Mouse (Mus musculus) limb, embryonic 15.5 days (tissue): Measurements from ENCODE around the gene Gm13030. TPM values are rescaled to one million over a fixed set of nuclear protein-coding genes. Genes with fewer than 3 reads are reported as not detected.
"Not testable (repeated sequence)": the region's sequence is repeated elsewhere in the genome, so short reads cannot be mapped to it uniquely, and the experiment has no call there.

Experiments used
- ATAC-seq: fragments of 200-750 bp; cut with Nextera tagmentation; 2 replicates; pipeline ENCODE4 v1.8.0; 2017; ENCODE audit warnings: low read depth, moderate TSS enrichment; ENCODE audit not compliant: insufficient number of reproducible peaks, low FRiP score, low TSS enrichment
- H3K27ac ChIP-seq: fragments of 300-500 bp; sonication (generic); 2 replicates; pipeline ENCODE4 v1.5.1; 2015; ENCODE audit warnings: moderate library complexity, mild to moderate bottlenecking, inconsistent platforms
- H3K27me3 ChIP-seq: fragments of 300-500 bp; sonication (generic); 2 replicates; pipeline ENCODE4 v1.6.1; 2015; ENCODE audit warnings: inconsistent platforms
- H3K36me3 ChIP-seq: fragments of 300-500 bp; sonication (generic); 2 replicates; pipeline ENCODE4 v1.6.1; 2015; ENCODE audit warnings: inconsistent platforms
- H3K4me1 ChIP-seq: fragments of 300-500 bp; sonication (generic); 2 replicates; pipeline ENCODE4 v1.6.1; 2015; ENCODE audit warnings: inconsistent platforms
- H3K4me2 ChIP-seq: fragments of 300-500 bp; sonication (generic); 2 replicates; pipeline ENCODE4 v1.6.1; 2015; ENCODE audit warnings: mild to moderate bottlenecking, inconsistent platforms
- H3K4me3 ChIP-seq: fragments of 300-500 bp; sonication (generic); 2 replicates; pipeline ENCODE4 v1.5.1; 2015; ENCODE audit warnings: mild to moderate bottlenecking, inconsistent platforms
- H3K9ac ChIP-seq: fragments of 300-500 bp; sonication (generic); 2 replicates; pipeline ENCODE4 v1.6.1; 2015; ENCODE audit warnings: inconsistent platforms
- H3K9me3 ChIP-seq: fragments of 300-500 bp; sonication (generic); 2 replicates; pipeline ENCODE4 v1.6.1; 2016; ENCODE audit warnings: inconsistent platforms
- WGBS: fragments of 180-500 bp; shearing (Covaris S2); methylation state at CpG from one replicate; pipeline ENCODE4 v1.1.7; 2015; 5-methylcytosine and 5-hydroxymethylcytosine counted together
- polyA plus RNA-seq: library from polyadenylated mRNA; unstranded; fragments of >200 nt; fragmentation: Nextera tagmentation; extraction: Ambion mirVana; gene quantifications from 2 replicates; pipeline ENCODE4 v1.2.1, GENCODE M21; 2015

The Gm13030 gene
- polyA plus RNA-seq, 1 experiment from 2014 or later = not detected

DNA sequence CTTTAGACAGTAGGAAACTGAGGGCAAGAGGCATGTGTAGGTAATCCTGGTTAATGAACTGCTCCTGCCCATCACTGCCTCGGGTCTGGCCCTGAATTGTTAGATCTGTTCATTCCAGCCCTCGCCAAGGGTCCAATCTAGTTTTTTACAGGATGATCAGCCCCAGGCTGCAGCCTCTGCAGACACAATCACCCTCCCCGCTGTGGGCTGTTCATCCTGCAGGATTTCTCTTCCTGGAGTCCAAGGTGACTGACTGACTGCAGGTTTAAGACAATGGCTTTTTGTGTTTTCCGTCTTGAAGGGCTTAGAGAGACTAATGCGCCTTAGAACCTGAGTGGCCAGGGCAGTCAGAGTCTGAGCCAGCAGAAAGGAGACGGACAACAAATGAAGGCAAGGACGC is 15.4 kb upstream of the Gm13030 start:
- H3K9ac ChIP-seq = no peak overlapping the region
- no peak overlapping the region for H3K4me3 ChIP-seq
- H3K4me2 ChIP-seq = no peak overlapping the region
- peaks cover 15% of the 10 kb centered on the region; the same call in 1 of the 2 replicates for H3K36me3 ChIP-seq
- no peaks in the 10 kb centered on the region for H3K9me3 ChIP-seq
- no peaks in the 10 kb centered on the region for H3K4me1 ChIP-seq
- H3K27me3 ChIP-seq = no peaks in the 10 kb centered on the region
- ATAC-seq = no peak
- H3K27ac ChIP-seq = no peak overlapping the region
- 54% methylated on average over 7 of the region's 7 CpGs for WGBS

DNA sequence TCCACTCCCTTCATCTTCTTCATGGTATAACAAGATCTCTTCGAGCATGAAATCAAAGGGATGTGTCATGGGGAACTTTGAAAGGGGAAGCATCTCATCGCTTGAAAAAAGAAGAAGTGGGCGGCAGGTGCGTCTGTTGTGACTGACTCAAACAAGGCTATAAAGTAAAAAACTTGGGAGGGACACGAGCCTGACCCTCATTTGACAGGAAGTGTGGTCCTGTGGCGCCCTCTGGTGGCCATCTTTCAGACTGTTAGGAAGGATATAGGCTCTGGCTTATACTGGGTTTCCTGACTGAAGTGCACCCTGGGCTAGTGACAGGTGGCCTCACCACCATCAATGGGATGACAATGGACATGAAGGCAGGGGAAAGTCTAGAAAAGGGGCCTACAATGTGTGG is 10.5 kb upstream of the Gm13030 start:
- no peak overlapping the region for H3K27ac ChIP-seq
- no peaks in the 10 kb centered on the region for H3K9me3 ChIP-seq
- H3K36me3 ChIP-seq = no peaks in the 10 kb centered on the region
- H3K4me3 ChIP-seq = no peak overlapping the region
- peaks cover 9% of the 10 kb centered on the region for H3K4me1 ChIP-seq
- 12% methylated on average over 6 of the region's 6 CpGs for WGBS
- ATAC-seq = no peak
- H3K9ac ChIP-seq = no peak overlapping the region
- H3K4me2 ChIP-seq = no peak overlapping the region
- no peaks in the 10 kb centered on the region; the same call in 1 of the 2 replicates for H3K27me3 ChIP-seq

DNA sequence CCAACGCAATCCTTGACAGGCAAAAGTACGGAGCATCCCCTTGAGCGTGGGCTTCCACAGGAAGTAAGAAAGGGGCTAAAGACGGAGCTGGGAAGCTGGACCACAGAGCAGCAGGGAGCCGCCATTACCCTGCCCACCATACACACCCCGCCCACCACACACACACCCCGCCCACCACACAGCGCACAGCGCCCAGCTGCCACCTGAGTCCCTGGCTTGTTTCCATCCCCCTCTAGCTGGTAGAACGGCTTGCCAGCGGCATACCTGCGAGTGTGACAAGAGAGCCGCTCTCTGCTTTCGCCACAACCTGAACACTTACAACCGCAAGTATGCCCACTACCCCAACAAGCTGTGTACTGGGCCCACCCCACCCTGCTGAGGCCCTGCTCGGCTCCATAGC is 8.4 kb upstream of the Gm13030 start:
- H3K4me1 ChIP-seq = peaks cover 9% of the 10 kb centered on the region
- peak overlapping the region; percentile 37 for H3K4me2 ChIP-seq
- H3K27me3 ChIP-seq = no peaks in the 10 kb centered on the region; the same call in 1 of the 2 replicates
- WGBS = 10% methylated on average over 16 of the region's 16 CpGs
- H3K9me3 ChIP-seq = no peaks in the 10 kb centered on the region
- no peak for ATAC-seq
- no peak overlapping the region for H3K9ac ChIP-seq
- no peaks in the 10 kb centered on the region for H3K36me3 ChIP-seq
- peak overlapping the region; percentile 14 for H3K4me3 ChIP-seq
- no peak overlapping the region for H3K27ac ChIP-seq

DNA sequence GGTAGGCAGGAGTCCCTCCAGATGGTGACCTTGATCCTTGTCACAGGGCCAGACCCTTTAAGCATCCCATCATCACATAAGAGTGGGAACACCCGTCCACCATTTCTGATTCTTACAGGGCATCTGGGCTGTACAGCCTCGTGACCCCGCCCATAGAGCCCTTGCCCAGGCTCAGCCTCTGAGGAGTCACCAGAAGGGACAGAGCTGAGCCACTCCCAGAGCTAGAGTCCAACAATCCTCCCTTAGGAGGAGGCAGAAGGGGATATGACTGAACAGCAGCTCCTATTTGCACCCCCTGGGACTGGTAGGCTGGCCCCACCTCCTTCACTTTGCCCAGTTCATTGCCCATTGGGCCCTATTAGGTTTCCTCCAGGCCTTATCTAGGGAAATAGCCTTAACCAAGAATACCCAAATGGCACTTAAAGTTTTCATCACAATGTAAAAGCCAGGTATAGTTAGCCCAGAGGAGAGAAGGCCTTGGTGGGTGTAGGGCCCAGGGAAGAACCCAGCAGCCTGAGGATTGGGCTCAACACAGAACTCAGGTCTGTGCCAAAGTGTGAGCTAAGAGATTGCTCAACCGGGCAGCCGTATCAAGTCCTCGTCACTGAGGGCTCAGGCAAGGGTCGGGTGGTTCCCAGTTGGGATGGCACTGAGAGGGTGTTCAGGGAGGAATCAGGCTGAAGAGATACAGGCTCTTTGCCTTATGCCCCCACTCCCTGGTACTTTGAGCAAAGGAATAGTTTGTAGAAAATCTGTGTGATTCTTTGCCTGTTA is 7.2 kb upstream of the Gm13030 start:
- Histone ChIP-seq H3K27ac (no peak overlapping the region), H3K36me3 (no peaks in the 10 kb centered on the region)

DNA sequence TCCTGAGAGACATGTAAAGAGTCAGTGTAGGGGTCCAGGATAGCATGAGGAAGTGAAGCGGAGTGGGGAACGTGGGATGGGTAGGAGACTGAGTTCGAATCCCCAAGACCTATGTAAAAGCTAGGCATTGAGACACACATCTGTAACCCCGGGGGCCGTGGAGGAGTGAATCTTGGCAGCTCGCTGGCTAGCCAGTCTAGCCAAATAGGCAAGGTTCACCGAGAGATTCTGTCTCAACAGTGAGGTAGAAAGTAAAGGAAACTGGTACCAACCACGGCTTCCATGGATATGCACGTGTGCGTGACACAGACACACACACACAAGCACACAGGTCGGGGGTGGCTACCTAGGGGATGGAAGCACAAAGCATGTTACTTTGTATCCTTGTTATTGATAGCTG is 6.0 kb upstream of the Gm13030 start:
- no peak overlapping the region for H3K9ac ChIP-seq
- no peaks in the 10 kb centered on the region; the same call in 1 of the 2 replicates for H3K27me3 ChIP-seq
- H3K4me2 ChIP-seq = no peak overlapping the region
- peaks cover 9% of the 10 kb centered on the region for H3K4me1 ChIP-seq
- no peak overlapping the region for H3K27ac ChIP-seq
- WGBS = 79% methylated on average over 11 of the region's 11 CpGs
- no peaks in the 10 kb centered on the region for H3K9me3 ChIP-seq
- H3K36me3 ChIP-seq = no peaks in the 10 kb centered on the region
- no peak overlapping the region for H3K4me3 ChIP-seq
- ATAC-seq = no peak

More for the DNA sequence above, 7.2 kb upstream of the Gm13030 start:
- no peak overlapping the region for H3K4me2 ChIP-seq
- no peaks in the 10 kb centered on the region for H3K9me3 ChIP-seq
- no peak for ATAC-seq
- peaks cover 9% of the 10 kb centered on the region for H3K4me1 ChIP-seq
- 87% methylated on average over 7 of the region's 7 CpGs for WGBS
- no peak overlapping the region for H3K4me3 ChIP-seq
- H3K27me3 ChIP-seq = no peaks in the 10 kb centered on the region; the same call in 1 of the 2 replicates
- H3K9ac ChIP-seq = no peak overlapping the region

DNA sequence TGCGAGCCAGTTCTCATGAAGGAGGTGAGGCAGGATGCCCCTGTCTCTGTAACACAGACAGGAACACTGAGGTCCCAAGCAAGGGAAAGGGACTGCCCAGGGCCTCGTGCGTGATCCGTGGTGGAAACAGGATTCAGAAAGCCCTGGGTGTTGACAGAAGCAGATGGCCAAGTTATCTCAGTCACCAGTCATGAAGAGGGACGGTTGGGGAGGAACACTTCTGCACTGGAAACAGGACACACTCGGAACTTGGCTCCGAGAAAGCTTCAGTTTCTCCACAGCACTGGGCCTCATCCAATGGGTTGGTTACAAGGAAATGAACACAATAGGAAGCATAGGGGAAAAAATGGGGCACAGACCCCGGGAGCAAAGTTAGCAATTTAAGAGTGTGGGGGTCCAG is 5.0 kb upstream of the Gm13030 start:
- no peak overlapping the region for H3K9ac ChIP-seq
- H3K36me3 ChIP-seq = no peaks in the 10 kb centered on the region
- WGBS = 42% methylated on average over 8 of the region's 8 CpGs
- H3K27me3 ChIP-seq = no peaks in the 10 kb centered on the region; the same call in 1 of the 2 replicates
- H3K9me3 ChIP-seq = no peaks in the 10 kb centered on the region
- no peak overlapping the region for H3K27ac ChIP-seq
- H3K4me3 ChIP-seq = no peak overlapping the region
- H3K4me2 ChIP-seq = no peak overlapping the region
- ATAC-seq = no peak
- H3K4me1 ChIP-seq = peaks cover 9% of the 10 kb centered on the region

DNA sequence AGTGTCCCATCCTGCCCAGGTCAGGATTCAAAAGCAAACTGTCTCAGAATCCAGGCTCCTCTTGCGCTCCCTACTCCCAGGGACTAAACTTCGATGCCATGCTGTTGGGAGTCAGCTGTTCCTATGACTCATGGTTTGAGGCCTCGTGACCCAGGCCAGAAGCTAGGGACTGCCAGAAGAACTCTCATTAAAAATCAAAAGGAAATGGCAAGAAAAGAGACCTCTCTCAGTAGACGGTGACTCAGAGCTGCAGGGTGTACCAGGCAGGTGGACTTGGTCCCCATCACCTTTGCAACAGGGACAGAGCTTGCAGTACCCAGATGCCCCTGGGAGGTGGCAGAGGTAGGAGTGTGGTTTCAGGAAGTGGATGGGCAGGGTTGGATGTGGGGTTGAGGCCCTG is 4.0 kb upstream of the Gm13030 start, which contains the start of gene Pla2g2e:
Gene Pla2g2e, plus strand, starts transcription at position 212 of the 400 bp plus-strand sequence.
- ATAC-seq = no peak
- Histone ChIP-seq H3K9ac (no peak within 1 kb of the TSS), H3K4me1 (peaks cover 9% of the 10 kb centered on the region), H3K36me3 (no peaks in the 10 kb centered on the region), H3K27ac (no peak within 1 kb of the TSS), H3K27me3 (no peaks in the 10 kb centered on the region; the same call in 1 of the 2 replicates), H3K4me2 (no peak within 1 kb of the TSS), H3K9me3 (no peaks in the 10 kb centered on the region), H3K4me3 (no peak within 1 kb of the TSS)
- 65% methylated on average over 4 of the region's 4 CpGs for WGBS

DNA sequence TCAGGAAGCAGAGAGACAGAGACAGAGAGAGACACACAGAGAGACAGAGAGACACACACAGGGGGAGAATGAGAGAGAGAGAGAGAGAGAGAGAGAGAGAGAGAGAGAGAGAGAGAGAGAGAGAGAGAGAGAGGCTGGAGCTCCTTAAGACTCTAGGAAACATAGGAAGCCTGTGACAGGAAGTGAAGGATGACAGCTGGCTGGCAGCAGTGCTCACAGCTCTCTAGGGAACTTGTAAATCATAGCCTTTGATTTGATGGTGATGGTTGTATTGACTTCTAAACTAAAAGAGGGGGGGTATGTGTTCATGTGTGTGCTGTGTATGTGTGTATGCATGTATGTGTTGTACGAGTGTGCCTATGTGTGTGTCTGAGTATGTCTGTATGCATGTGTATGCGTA is 2.2 kb upstream of the Gm13030 start:
- Histone ChIP-seq H3K4me2 (no peak overlapping the region), H3K27ac (no peak overlapping the region), H3K4me3 (no peak overlapping the region), H3K36me3 (no peaks in the 10 kb centered on the region), H3K9me3 (no peaks in the 10 kb centered on the region), H3K4me1 (no peaks in the 10 kb centered on the region), H3K27me3 (no peaks in the 10 kb centered on the region), H3K9ac (no peak overlapping the region)
- 94% methylated on average over 2 of the region's 2 CpGs for WGBS
- ATAC-seq = no peak

DNA sequence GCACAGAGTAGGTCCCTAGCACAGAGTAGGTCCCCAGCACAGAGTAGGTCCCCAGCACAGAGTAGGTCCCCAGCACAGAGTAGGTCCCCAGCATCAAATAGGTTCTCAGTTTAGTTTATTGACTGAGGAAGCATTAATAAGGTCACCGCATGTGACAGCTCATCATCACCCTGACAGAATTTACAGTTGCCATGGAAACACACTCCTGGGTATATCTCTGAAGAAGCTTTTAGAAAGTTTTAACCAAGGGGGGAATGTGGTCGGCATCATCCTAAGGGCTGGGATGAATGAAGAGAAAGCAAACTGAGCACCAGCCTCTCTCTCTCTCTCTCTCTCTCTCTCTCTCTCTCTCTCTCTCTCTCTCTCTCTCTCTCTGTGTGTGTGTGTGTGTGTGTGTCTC is 1.5 kb upstream of the Gm13030 start:
- not testable (repeated sequence) for H3K4me3 ChIP-seq, H3K4me2 ChIP-seq, H3K27me3 ChIP-seq, H3K36me3 ChIP-seq, H3K9ac ChIP-seq, H3K27ac ChIP-seq, H3K9me3 ChIP-seq, ATAC-seq, H3K4me1 ChIP-seq
- WGBS = 84% methylated on average over 2 of the region's 2 CpGs

DNA sequence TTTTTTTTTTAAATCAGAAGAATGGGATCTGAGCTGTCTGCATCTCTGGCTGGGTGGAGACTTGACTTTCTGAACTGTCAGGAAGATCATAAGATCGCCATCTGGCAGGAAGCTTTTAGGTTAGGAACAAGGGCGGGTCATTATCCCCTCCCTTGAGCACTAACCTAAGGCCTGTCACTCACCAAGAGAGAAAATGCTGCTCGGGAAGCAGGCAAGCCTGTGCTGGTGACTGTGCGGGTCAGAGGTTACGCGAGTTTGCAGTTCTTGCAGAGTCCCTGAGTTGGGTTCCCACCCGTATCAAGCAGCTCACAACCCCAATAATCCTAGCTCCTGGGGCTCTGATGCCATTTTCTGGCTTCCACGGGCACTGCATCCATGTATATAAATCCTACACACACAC is 5.1 kb downstream of the Gm13030 start:
- H3K4me3 ChIP-seq = no peak overlapping the region
- ATAC-seq = no peak
- no peaks in the 10 kb centered on the region for H3K27me3 ChIP-seq
- H3K4me2 ChIP-seq = no peak overlapping the region
- H3K9ac ChIP-seq = no peak overlapping the region
- 43% methylated on average over 8 of the region's 8 CpGs for WGBS
- H3K36me3 ChIP-seq = no peaks in the 10 kb centered on the region
- H3K27ac ChIP-seq = no peak overlapping the region
- no peaks in the 10 kb centered on the region for H3K4me1 ChIP-seq
- H3K9me3 ChIP-seq = no peaks in the 10 kb centered on the region

DNA sequence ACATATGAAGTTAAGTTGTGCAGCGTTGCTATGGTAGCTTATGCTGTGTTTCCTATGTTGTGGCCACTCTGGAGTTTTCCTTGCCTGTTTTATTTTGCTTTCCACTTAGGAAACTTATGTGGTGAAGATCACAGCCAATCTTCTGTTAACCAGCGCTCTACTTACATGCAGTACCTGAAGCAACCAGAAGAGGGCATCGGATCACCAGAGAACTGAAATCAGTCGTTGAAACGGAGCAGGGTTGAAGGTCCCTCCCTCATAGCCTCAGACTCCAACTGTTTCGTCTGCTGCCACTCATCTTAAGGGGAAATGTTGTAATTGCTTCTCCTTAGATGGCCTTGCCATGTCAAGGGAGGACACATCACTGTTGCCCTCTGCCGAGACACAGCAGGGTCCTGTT is 7.4 kb downstream of the Gm13030 start:
- Histone ChIP-seq H3K4me1 (no peaks in the 10 kb centered on the region), H3K36me3 (no peaks in the 10 kb centered on the region), H3K9ac (no peak overlapping the region), H3K9me3 (no peaks in the 10 kb centered on the region), H3K27ac (no peak overlapping the region), H3K27me3 (peaks cover 3% of the 10 kb centered on the region; the same call in 1 of the 2 replicates), H3K4me3 (no peak overlapping the region), H3K4me2 (no peak overlapping the region)
- 12% methylated on average over 7 of the region's 7 CpGs for WGBS
- no peak for ATAC-seq

DNA sequence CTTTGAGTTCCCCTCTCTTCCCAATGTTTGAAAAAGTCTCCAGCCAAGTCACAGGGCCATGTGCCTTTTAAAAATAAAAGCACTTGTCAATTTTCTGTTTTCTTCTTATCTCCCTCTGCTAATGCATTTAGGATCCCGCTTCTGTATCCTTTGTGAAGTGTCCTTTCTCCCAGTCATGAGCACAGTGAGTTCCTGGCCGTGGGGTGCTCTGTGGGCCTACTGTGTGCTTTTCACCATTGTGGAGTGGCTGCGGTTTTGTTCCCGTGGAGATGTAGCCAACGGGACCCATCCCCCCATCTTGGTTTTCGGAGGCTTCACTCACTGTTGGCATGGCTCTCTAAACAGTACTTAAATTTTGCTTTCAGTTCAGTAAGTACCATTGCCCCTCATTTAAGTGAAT is 7.8 kb downstream of the Gm13030 start:
- WGBS = 67% methylated on average over 6 of the region's 6 CpGs
- H3K4me3 ChIP-seq = no peak overlapping the region
- H3K4me1 ChIP-seq = no peaks in the 10 kb centered on the region
- H3K27ac ChIP-seq = no peak overlapping the region
- H3K9me3 ChIP-seq = no peaks in the 10 kb centered on the region
- ATAC-seq = no peak
- no peak overlapping the region for H3K4me2 ChIP-seq
- peaks cover 3% of the 10 kb centered on the region; the same call in 1 of the 2 replicates for H3K27me3 ChIP-seq
- no peak overlapping the region for H3K9ac ChIP-seq
- H3K36me3 ChIP-seq = no peaks in the 10 kb centered on the region
